Comparison of ENCODE assay signal across 12 mouse cellular contexts in genomic region chr12:112798332-112798681, GRCm38 (mm10). TPM values are rescaled to one million over a fixed set of nuclear protein-coding genes. Genes with fewer than 3 reads are reported as not detected.
DNase-seq lines count a peak whose midpoint lies in the region; ATAC-seq lines count a peak whose summit lies in the region.
"Had no signal": no experiment of that assay in that cellular context is flagged by ENCODE, and none has a peak within 500 bp of the region (broad histone marks: within the 10 kb centered on the region; RNA-seq: fewer than 3 reads in every experiment).

No protein-coding gene starts in this region.

- ATAC-seq in hindbrain, embryonic 14.5 days (ENCODE audit: low FRiP score) = no peak
- ATAC-seq in lung, embryonic 15.5 days (ENCODE audit: borderline replicate concordance, extremely low read depth, low FRiP score, low TSS enrichment) = peak; percentile 19; the same call in 1 of the 2 replicates
- ATAC-seq in embryonic facial prominence, embryonic 14.5 days (ENCODE audit: low read depth) = no peak
- ATAC-seq in stomach, embryonic 14.5 days (ENCODE audit: insufficient number of reproducible peaks, insufficient read depth, low FRiP score, low read depth) = no peak
- ATAC-seq: CD4-positive, CD25-positive, alpha-beta regulatory T cell, adult 4 months had no signal

- no peak overlapping the region for H3K4me2 ChIP-seq in hindbrain, embryonic 14.5 days (replicated peaks)
- peak overlapping the region; percentile 19; the same call in 1 of the 2 replicates for H3K4me2 ChIP-seq in lung, embryonic 15.5 days
- no peak overlapping the region for H3K4me2 ChIP-seq in embryonic facial prominence, embryonic 14.5 days (ENCODE audit: low read depth, low read length)
- no peak overlapping the region for H3K4me2 ChIP-seq in stomach, embryonic 14.5 days (replicated peaks; ENCODE audit: low read depth, low read length)
- H3K4me2 ChIP-seq: midbrain, embryonic 11.5 days had no signal

- peaks cover 12% of the 10 kb centered on the region; the same call in 1 of the 2 replicates for H3K4me1 ChIP-seq in hindbrain, embryonic 14.5 days (replicated peaks; ENCODE audit: control insufficient read depth, insufficient read depth, low read length)
- H3K4me1 ChIP-seq in hindbrain, embryonic 10.5 days (replicated peaks) = peaks cover 59% of the 10 kb centered on the region
- peaks cover 80% of the 10 kb centered on the region for H3K4me1 ChIP-seq in lung, embryonic 15.5 days
- peaks cover 40% of the 10 kb centered on the region for H3K4me1 ChIP-seq in embryonic facial prominence, embryonic 14.5 days (ENCODE audit: control insufficient read depth, insufficient read depth, low read length)
- peaks cover 65% of the 10 kb centered on the region for H3K4me1 ChIP-seq in stomach, embryonic 14.5 days (ENCODE audit: control insufficient read depth, insufficient read depth, low read length)

- no peak overlapping the region; the same call in 1 of the 2 replicates for H3K27ac ChIP-seq in hindbrain, embryonic 14.5 days
- H3K27ac ChIP-seq in hindbrain, embryonic 10.5 days = no peak overlapping the region
- H3K27ac ChIP-seq in lung, embryonic 15.5 days = no peak overlapping the region
- no peak overlapping the region for H3K27ac ChIP-seq in embryonic facial prominence, embryonic 14.5 days (replicated peaks; ENCODE audit: low read depth, low read length)
- H3K27ac ChIP-seq in stomach, embryonic 14.5 days (ENCODE audit: low read length) = peak overlapping the region; percentile 55; the same call in 1 of the 2 replicates
- H3K27ac ChIP-seq: liver, embryonic 14.5 days had no signal

- 0 out of 2 replicates have a peak overlapping the region, but pooled peaks have one; percentile 5 for H3K9ac ChIP-seq in hindbrain, embryonic 14.5 days
- no peak overlapping the region for H3K9ac ChIP-seq in lung, embryonic 15.5 days
- H3K9ac ChIP-seq in embryonic facial prominence, embryonic 14.5 days (ENCODE audit: low read depth, low read length) = no peak overlapping the region
- no peak overlapping the region for H3K9ac ChIP-seq in stomach, embryonic 14.5 days (replicated peaks; ENCODE audit: low read depth, low read length)
- H3K9ac ChIP-seq: liver, embryonic 14.5 days had no signal

- 40% methylated on average over 5 of the region's 5 CpGs for WGBS in hindbrain, embryonic 14.5 days
- WGBS in hindbrain, embryonic 10.5 days = 52% methylated on average over 5 of the region's 5 CpGs
- 17% methylated on average over 5 of the region's 5 CpGs for WGBS in lung, embryonic 15.5 days
- 10% methylated on average over 5 of the region's 5 CpGs for WGBS in embryonic facial prominence, embryonic 14.5 days
- WGBS in stomach, embryonic 14.5 days = 9% methylated on average over 5 of the region's 5 CpGs

- no peak for DNase-seq in hindbrain, embryonic 14.5 days (ENCODE audit: low spot score)
- no peak for DNase-seq in hindbrain, embryonic 10.5 days (ENCODE audit: low spot score)
- no peak for DNase-seq in lung, postnatal 36 days
- DNase-seq in embryonic facial prominence, embryonic 14.5 days (ENCODE audit: low spot score) = peak; percentile 54
- DNase-seq in yolk sac, embryonic 10.5 days (ENCODE audit: low spot score) = no peak
- no peak for DNase-seq in spleen, adult 18-20 months
- DNase-seq: cerebellum, adult 11 months had no signal

- H3K27me3 ChIP-seq in hindbrain, embryonic 14.5 days (ENCODE audit: control insufficient read depth, insufficient read depth, low read length) = peaks cover 14% of the 10 kb centered on the region
- H3K27me3 ChIP-seq in hindbrain, embryonic 10.5 days (ENCODE audit: insufficient read depth, poor library complexity, severe bottlenecking) = peaks cover 52% of the 10 kb centered on the region
- peaks cover 38% of the 10 kb centered on the region for H3K27me3 ChIP-seq in lung, embryonic 15.5 days
- H3K27me3 ChIP-seq in embryonic facial prominence, embryonic 14.5 days (replicated peaks; ENCODE audit: control insufficient read depth, insufficient read depth, low read length) = peaks cover 22% of the 10 kb centered on the region
- H3K27me3 ChIP-seq in stomach, embryonic 14.5 days (ENCODE audit: control insufficient read depth, insufficient read depth, low read length) = 0 out of 2 replicates have a peak, but pooled peaks cover 6% of the 10 kb centered on the region

- H3K36me3 ChIP-seq in hindbrain, embryonic 14.5 days (replicated peaks; ENCODE audit: control insufficient read depth, insufficient read depth) = no peaks in the 10 kb centered on the region
- no peaks in the 10 kb centered on the region for H3K36me3 ChIP-seq in hindbrain, embryonic 10.5 days
- no peaks in the 10 kb centered on the region for H3K36me3 ChIP-seq in lung, embryonic 15.5 days
- no peaks in the 10 kb centered on the region for H3K36me3 ChIP-seq in embryonic facial prominence, embryonic 14.5 days (ENCODE audit: control insufficient read depth, insufficient read depth, low read length)
- no peaks in the 10 kb centered on the region for H3K36me3 ChIP-seq in stomach, embryonic 14.5 days (ENCODE audit: control insufficient read depth, insufficient read depth, low read length)

- H3K9me3 ChIP-seq in hindbrain, embryonic 14.5 days (ENCODE audit: control insufficient read depth, low read length) = no peaks in the 10 kb centered on the region
- H3K9me3 ChIP-seq in hindbrain, embryonic 10.5 days = no peaks in the 10 kb centered on the region
- no peaks in the 10 kb centered on the region for H3K9me3 ChIP-seq in lung, embryonic 15.5 days
- no peaks in the 10 kb centered on the region for H3K9me3 ChIP-seq in embryonic facial prominence, embryonic 14.5 days (ENCODE audit: control insufficient read depth, low read length)
- H3K9me3 ChIP-seq in stomach, embryonic 14.5 days (ENCODE audit: control insufficient read depth, low read depth, low read length) = no peaks in the 10 kb centered on the region

- H3K4me3 ChIP-seq in hindbrain, embryonic 14.5 days (replicated peaks; ENCODE audit: low read length) = no peak overlapping the region
- no peak overlapping the region for H3K4me3 ChIP-seq in hindbrain, embryonic 10.5 days
- H3K4me3 ChIP-seq in lung, embryonic 15.5 days = no peak overlapping the region
- H3K4me3 ChIP-seq in embryonic facial prominence, embryonic 14.5 days (ENCODE audit: low read depth, low read length) = no peak overlapping the region
- no peak overlapping the region for H3K4me3 ChIP-seq in stomach, embryonic 14.5 days (ENCODE audit: low read depth, low read length)

RNA-seq across cellular contexts. Expression of gene Ahnak2, which starts 4.2 kb away (rescaled TPM):
- polyA plus RNA-seq in hindbrain, embryonic 14.5 days (2014; fragmentation: Nextera tagmentation; extraction: Ambion mirVana) = 1.9 and 2.5 TPM in 2 replicates
- polyA plus RNA-seq in hindbrain, embryonic 10.5 days (2016; fragmentation: Nextera tagmentation; extraction: Ambion mirVana) = 0.16 and 0.37 TPM in 2 replicates
- 0.72 and 0.98 TPM in 2 replicates for polyA plus RNA-seq in lung, embryonic 15.5 days (2015; fragmentation: Nextera tagmentation; extraction: Ambion mirVana)
- polyA plus RNA-seq in embryonic facial prominence, embryonic 14.5 days (2014; fragmentation: Nextera tagmentation; extraction: Ambion mirVana) = 5.9 and 8.3 TPM in 2 replicates
- polyA plus RNA-seq in stomach, embryonic 14.5 days (2014; fragmentation: Nextera tagmentation; extraction: Ambion mirVana) = 4.6 and 5.0 TPM in 2 replicates
- polyA plus RNA-seq: CD4-positive, CD25-positive, alpha-beta regulatory T cell, adult 4 months had no signal

RNA-seq across cellular contexts. Expression of gene Clba1, which starts 10.4 kb away (rescaled TPM):
- polyA plus RNA-seq in hindbrain, embryonic 14.5 days (2014; fragmentation: Nextera tagmentation; extraction: Ambion mirVana) = 20.2 and 21.0 TPM in 2 replicates
- polyA plus RNA-seq in hindbrain, embryonic 10.5 days (2016; fragmentation: Nextera tagmentation; extraction: Ambion mirVana) = 15.5 and 17.2 TPM in 2 replicates
- 6.9 and 7.4 TPM in 2 replicates for polyA plus RNA-seq in lung, embryonic 15.5 days (2015; fragmentation: Nextera tagmentation; extraction: Ambion mirVana)
- 6.6 and 7.1 TPM in 2 replicates for polyA plus RNA-seq in embryonic facial prominence, embryonic 14.5 days (2014; fragmentation: Nextera tagmentation; extraction: Ambion mirVana)
- polyA plus RNA-seq in stomach, embryonic 14.5 days (2014; fragmentation: Nextera tagmentation; extraction: Ambion mirVana) = 6.1 and 8.2 TPM in 2 replicates

RNA-seq across cellular contexts. Expression of gene Cdca4, which starts 30.9 kb away (rescaled TPM):
- 39.1 and 43.4 TPM in 2 replicates for polyA plus RNA-seq in hindbrain, embryonic 14.5 days (2014; fragmentation: Nextera tagmentation; extraction: Ambion mirVana)
- polyA plus RNA-seq in hindbrain, embryonic 10.5 days (2016; fragmentation: Nextera tagmentation; extraction: Ambion mirVana) = 176 and 179 TPM in 2 replicates
- 125 and 129 TPM in 2 replicates for polyA plus RNA-seq in lung, embryonic 15.5 days (2015; fragmentation: Nextera tagmentation; extraction: Ambion mirVana)
- 86.2 and 105 TPM in 2 replicates for polyA plus RNA-seq in embryonic facial prominence, embryonic 14.5 days (2014; fragmentation: Nextera tagmentation; extraction: Ambion mirVana)
- 123 and 130 TPM in 2 replicates for polyA plus RNA-seq in stomach, embryonic 14.5 days (2014; fragmentation: Nextera tagmentation; extraction: Ambion mirVana)

RNA-seq across cellular contexts. Expression of gene Pld4, which starts 37.9 kb away (rescaled TPM):
- polyA plus RNA-seq in hindbrain, embryonic 14.5 days (2014; fragmentation: Nextera tagmentation; extraction: Ambion mirVana) = 7.1 and 7.9 TPM in 2 replicates
- 5.2 and 5.7 TPM in 2 replicates for polyA plus RNA-seq in hindbrain, embryonic 10.5 days (2016; fragmentation: Nextera tagmentation; extraction: Ambion mirVana)
- 12.7 and 17.9 TPM in 2 replicates for polyA plus RNA-seq in lung, embryonic 15.5 days (2015; fragmentation: Nextera tagmentation; extraction: Ambion mirVana)
- polyA plus RNA-seq in embryonic facial prominence, embryonic 14.5 days (2014; fragmentation: Nextera tagmentation; extraction: Ambion mirVana) = 12.8 and 13.0 TPM in 2 replicates
- 12.9 and 13.3 TPM in 2 replicates for polyA plus RNA-seq in stomach, embryonic 14.5 days (2014; fragmentation: Nextera tagmentation; extraction: Ambion mirVana)
